Mouse (Mus musculus) olfactory bulb, adult 2 months (tissue): Measurements from ENCODE around the gene Lpo.

Experiments
- CTCF ChIP-seq: fragments of 200-500 bp; IDR thresholded peaks from 2 replicates; pipeline ENCODE4 v1.5.1; 2012; ENCODE audit warnings: low read depth, mild to moderate bottlenecking, low read length, moderate library complexity; ENCODE audit not compliant: insufficient read depth
- POLR2A ChIP-seq: fragments of 200-500 bp; IDR thresholded peaks from 2 replicates; pipeline ENCODE4 v1.6.1; 2012; ENCODE audit warnings: mild to moderate bottlenecking, low read depth, low read length, moderate library complexity; ENCODE audit not compliant: insufficient read depth

DNA sequence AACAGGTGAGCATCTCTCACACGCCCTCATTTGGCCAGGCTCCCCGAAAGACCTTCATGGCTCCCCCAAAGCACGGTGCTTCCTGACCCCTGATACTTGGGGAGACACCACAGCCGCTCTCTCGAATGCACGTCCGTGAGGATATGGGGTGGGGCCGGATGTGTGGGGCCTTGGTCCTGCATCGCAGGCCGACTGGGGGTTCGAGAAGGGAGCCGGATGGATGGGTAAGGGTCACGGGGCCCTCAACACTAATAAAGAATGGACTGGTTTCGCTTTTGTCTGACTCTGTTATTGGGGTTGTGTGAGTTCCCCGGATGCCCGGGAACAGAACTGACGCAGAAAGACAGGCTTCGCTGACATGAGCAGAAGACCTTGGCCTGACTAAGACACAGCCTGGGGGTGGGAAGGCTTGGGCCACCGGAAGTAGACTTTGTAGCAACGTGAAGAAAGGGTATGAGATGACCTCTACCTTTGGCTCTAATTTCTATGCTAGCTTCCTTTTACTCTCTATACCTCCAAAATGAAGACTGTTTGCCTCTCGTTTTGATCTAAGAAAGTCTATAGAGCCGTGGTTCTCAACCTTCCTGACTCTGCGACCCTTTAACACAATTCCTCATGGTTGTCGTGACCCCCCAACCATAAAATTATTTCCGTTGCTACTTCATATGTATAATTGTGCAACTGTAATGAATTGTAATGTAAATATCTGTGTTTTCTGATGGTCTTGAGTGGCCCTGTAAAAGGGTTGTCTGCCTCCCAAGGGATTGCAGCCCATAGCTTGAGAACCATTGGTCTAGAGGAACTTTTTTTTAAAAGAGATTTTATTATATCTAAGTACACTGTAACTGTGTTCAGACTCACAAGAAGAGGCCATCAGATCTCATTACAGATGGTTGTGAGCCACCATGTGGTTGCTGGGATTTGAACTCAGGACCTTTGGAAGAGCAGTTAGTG is 70.8 kb downstream of the Lpo start:
- TF ChIP-seq CTCF, result no peak
- TF ChIP-seq POLR2A, result no peak
